Mouse (Mus musculus) ES-E14 (cell line): ENCODE data around the gene Ifitm5.

Experiments used
- CHD2 ChIP-seq: IDR thresholded peaks from 2 replicates; pipeline ENCODE4 v1.6.1; 2014; ENCODE audit warnings: mild to moderate bottlenecking, low read depth, low read length, inconsistent platforms
- HCFC1 ChIP-seq: IDR thresholded peaks from 2 replicates; pipeline ENCODE4 v1.6.1; 2012; ENCODE audit warnings: low read length, inconsistent platforms, borderline replicate concordance; ENCODE audit not compliant: insufficient read depth
- MAFK ChIP-seq: IDR thresholded peaks from 2 replicates; pipeline ENCODE4 v1.6.1; 2014; ENCODE audit warnings: mild to moderate bottlenecking, low read depth, low read length, inconsistent platforms; ENCODE audit not compliant: insufficient read depth
- ZC3H11A ChIP-seq: IDR thresholded peaks from 2 replicates; pipeline ENCODE4 v1.6.1; 2012; ENCODE audit warnings: low read depth, mild to moderate bottlenecking, inconsistent platforms, low read length, borderline replicate concordance
- ZNF384 ChIP-seq: IDR thresholded peaks from 2 replicates; pipeline ENCODE4 v1.6.1; 2012; ENCODE audit warnings: low read depth, low read length, inconsistent platforms

- no peak for TF ChIP-seq ZC3H11A
- TF ChIP-seq MAFK, result no peak
- no peak for TF ChIP-seq CHD2
- TF ChIP-seq HCFC1, result no peak
- no peak for TF ChIP-seq ZNF384
Measured at GRCm38 (mm10) chr7:140987182-140988138, 37.4 kb upstream of the Ifitm5 start.
